Mouse (Mus musculus) right cerebral cortex, adult 2 months (tissue): Measurements from ENCODE around the gene Gm4871.
A peak's percentile ranks its signal among the peaks of the same experiment; 100 is the strongest.

Experiments used
- DNase-seq, 2 experiments: peaks; one replicate each; pipeline ENCODE4 v3.0.0; 2021 to 2022; ENCODE audit warnings: low spot score in 2 of 2

Gm4871 gene

GRCm38 (mm10) chr5:144990481-144990880 is 42.1 kb downstream of the Gm4871 start:
- DNase-seq, result no peak

- no peak for DNase-seq
Measured at GRCm38 (mm10) chr5:144990051-144990450, 42.5 kb downstream of the Gm4871 start.

- no peak for DNase-seq
Measured at GRCm38 (mm10) chr5:144989061-144989405, 43.5 kb downstream of the Gm4871 start.

DNA sequence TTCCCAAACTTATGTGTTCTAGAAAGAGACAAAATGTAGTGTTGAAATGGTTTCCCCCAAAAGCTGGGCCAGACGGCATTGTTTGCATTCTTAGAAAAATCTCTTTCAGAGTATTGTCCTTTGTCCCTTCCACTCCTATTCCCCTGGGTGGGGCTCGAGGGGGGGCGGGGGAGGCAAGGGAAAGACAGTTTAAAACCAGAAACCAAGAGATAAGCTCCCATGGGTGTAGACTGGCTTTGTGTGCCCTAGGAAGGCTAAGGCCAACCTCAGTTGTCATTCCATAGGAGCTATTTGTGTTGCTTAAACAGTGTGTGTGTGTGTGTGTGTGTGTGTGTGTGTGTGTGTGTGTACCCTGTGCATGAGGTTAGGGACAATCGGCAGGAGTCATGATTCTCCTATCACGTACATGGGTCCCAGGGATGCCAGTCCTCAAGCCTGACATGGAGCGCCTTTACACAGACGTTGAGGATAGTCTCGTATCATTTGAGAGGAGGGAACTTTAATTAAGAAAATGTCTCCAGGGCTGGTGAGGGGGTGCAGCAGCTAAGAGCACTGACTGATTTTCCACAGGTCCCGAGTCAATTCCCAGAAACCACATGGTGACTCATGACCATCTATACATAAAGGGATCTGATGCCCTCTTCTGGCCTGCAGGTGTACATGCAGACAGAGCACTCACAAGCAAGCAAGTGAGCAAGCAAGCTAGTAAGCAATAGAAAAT is 44.1 kb downstream of the Gm4871 start:
- DNase-seq, result peak; percentile 54 to 69

DNA sequence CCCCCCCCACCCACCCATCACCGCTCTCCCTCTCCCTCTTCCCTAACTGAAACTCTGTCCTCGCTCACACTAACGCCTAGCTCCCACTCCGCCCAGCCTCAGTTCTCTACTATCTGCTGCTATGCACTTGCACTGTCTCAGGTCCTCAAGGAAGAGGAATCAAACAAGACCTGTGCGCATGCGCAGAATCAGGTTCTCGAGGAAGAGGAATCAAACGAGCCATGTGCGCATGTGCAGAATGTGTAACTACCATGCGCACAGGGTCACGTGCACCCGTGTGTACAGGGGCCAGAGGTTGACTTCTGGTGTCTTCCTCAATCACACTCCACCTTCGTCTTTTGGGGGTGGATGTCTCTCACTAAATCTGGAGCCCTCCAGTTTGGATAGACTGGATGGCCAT is 45.0 kb downstream of the Gm4871 start:
- no peak for DNase-seq

GRCm38 (mm10) chr5:144984839-144985238 is 47.7 kb downstream of the Gm4871 start:
- DNase-seq, result no peak

DNA sequence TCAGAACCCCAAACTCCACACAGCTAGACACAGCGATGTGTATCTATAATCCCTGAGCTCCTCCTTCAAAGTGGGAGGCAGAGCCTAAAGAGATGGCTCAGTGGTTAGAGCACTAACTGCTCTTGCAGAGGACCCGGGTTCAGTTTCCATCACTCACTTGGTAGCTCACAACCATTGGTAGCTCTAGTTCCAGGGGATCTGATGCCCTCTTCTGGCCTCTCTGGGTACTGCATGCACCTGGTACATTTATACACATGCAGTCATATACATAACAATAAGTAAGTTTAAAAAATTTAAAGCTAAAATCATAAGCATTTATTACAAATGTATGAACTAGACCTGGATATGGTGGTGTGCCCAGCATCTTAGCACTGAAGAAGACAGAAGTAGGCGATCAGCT is 49.3 kb downstream of the Gm4871 start:
- DNase-seq, result no peak
